Mouse (Mus musculus): Measurements from ENCODE around the gene Sema7a.

The Sema7a gene

DNA sequence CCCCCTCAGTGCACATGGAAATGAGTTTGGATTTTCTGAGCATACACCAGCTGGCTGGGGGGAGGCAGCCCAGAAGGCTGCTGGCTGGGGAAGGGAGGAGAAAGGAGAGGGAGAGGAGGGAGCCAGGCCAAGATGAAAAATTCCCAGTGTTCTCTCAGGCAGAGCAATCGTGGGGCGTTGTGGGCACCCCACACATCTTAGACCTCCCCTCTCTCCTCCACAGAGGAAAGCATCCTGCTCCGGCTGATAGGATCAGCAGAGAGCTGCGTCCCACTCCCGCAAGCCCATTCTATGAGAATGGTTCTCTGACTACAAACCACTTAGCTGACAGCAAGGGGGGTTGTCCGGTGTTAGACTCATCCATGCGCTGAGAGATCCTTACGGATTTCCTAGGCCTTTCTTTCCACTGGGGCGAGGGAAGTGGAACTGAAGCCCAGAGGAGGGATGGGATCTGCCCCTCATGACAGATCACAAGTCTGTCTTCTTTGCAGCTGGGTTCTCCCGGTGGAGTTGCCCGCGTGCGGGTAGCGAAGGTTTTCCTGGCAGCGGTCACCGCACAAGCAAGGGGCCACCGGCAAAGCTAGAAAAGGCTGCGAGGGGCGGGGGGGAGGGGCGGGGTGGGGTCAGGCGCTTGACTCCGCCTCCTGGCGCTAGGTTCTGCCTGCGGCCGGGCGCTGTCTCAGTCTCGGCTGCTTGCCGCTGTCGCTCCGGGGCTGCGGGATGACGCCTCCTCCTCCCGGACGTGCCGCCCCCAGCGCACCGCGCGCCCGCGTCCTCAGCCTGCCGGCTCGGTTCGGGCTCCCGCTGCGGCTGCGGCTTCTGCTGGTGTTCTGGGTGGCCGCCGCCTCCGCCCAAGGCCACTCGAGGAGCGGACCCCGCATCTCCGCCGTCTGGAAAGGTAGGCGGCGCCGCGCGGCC is at the start of gene Sema7a:
Sema7a (plus strand) TSS at position 682 of the 918 bp plus-strand sequence.
- peak; percentile 82 to 87 for DNase-seq

DNA sequence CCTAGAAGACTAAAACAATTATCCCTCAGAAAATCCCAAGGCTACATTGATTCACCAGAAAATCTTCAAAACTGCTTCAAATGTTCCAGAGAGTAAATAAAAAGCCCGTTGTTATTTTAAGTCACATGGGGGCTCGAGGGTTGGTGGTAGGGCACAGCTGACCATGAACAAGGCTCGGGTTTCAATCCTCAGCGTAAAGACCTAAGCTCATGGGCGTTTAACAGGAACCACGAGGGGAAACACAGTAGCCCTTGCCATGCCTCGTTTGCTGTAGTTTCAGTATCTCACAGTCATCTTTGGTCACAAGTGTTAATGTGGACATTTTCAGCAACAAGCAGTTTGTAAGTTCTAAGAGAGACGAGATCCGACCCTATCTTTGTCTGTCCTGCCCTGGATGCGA is 39.4 kb upstream of the Sema7a start:
- no peak for DNase-seq

DNA sequence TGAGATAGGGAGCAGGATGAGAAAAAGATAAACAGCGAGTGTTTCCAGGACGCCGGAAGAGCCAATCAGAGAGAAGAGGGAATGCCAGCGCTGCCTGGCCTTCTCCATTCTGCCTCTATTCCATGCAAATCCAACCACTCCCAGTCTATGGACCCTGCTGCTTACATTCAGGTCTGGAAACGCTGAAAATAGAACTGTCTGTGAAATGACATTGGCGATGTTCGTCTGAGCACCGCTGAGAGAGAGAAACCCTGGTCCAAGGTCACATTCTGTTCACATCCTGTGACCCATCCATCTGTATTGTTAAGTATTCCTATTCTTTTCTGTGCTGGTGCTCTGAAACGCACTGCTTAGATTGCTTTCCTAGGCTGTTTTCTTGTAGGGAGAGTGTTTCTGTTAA is 38.7 kb upstream of the Sema7a start:
- DNase-seq, result no peak

GRCm38 (mm10) chr9:57901601-57902000 is 38.3 kb upstream of the Sema7a start:
- DNase-seq, result no peak

- DNase-seq, result no peak
These were observed 37.8 kb upstream of the Sema7a start for GRCm38 (mm10) chr9:57902132-57902531.

- no peak for DNase-seq
These were observed 36.2 kb upstream of the Sema7a start for GRCm38 (mm10) chr9:57903589-57904249.

- DNase-seq, result no peak
These were observed 35.7 kb upstream of the Sema7a start for GRCm38 (mm10) chr9:57904250-57904644.

GRCm38 (mm10) chr9:57907206-57907605 is 32.7 kb upstream of the Sema7a start:
- no peak for DNase-seq

DNA sequence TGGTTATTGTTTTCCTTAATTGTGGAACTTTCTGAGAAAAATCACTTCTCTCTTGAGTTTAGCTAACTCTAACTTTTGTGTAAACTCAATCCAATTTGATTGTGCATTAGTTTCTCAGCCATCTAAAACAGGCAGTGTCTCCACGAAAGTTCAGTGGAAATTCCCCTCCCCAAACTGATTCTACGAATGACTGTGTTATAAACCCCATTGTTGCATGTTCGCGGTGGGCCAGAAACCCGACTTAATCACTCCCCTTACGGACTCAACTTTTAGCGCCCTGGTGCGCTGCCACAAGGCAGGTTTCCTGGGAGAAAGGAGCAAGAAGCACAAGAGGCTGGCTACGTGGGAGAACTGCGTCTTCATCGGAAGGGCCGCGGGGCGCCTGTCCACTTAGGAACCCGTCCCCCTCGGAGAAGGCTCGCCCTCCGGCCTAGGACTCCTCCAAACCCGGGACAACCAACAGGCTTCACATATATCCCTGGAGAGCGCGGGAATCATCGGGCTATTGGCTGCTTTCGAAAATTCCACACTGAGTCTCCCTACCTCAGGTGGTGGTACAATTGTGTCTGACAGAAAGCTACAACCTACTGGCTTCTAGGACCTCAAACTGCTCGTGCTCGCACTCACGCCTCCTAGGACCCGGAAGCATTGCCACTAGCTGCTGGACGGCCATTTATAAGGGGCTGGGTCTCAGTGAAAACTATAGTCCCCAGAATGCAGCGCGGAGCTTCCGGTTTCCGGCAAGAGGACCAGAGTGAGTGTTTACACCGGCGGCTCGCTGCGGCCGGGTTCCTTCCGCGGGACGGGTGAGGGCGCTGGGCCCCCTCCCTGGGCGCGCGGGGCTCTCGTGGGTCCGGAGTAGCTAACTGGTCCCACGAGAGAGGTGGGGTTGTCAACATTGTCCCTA is 29.4 kb upstream of the Sema7a start, which contains the start of gene Ubl7:
Ubl7 (plus strand) TSS at position 726 of the 907 bp plus-strand sequence.
- peak; percentile 93 to 95 for DNase-seq

- no peak for DNase-seq
These were observed 27.3 kb upstream of the Sema7a start for GRCm38 (mm10) chr9:57912571-57912970.

DNA sequence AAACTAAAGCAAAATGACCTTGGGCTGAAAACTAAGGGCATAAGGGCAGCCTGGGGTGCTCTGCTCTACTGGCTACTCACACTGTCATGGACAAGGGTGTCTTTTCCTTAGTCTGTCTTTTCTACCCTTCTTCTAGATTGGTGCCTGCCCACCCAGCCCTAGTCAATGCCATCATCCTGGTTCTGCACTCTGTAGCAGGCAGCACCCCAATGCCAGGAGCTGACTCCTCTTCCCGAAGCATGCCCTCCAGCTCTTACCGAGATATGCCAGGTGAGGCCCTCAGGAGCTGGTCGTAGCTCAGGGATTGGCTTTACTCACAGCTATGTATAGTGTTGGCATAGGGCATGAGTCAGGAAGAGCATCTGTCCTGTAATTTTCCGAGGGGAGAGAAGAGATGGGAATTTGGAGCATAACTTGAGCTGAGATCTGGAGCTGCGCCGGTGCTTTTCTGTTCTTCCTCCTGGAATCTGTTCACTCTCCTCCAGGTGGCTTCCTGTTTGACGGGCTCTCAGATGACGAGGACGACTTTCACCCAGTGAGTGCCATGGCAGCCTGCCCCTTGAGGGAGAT is 18.3 kb upstream of the Sema7a start:
- DNase-seq, result no peak

- no peak for DNase-seq
These were observed 17.5 kb upstream of the Sema7a start for GRCm38 (mm10) chr9:57922381-57922780.

- DNase-seq, result no peak
These were observed 16.9 kb upstream of the Sema7a start for GRCm38 (mm10) chr9:57923046-57923445.

GRCm38 (mm10) chr9:57931166-57931767 is 8.6 kb upstream of the Sema7a start:
- peak; percentile 60 to 83 for DNase-seq

DNA sequence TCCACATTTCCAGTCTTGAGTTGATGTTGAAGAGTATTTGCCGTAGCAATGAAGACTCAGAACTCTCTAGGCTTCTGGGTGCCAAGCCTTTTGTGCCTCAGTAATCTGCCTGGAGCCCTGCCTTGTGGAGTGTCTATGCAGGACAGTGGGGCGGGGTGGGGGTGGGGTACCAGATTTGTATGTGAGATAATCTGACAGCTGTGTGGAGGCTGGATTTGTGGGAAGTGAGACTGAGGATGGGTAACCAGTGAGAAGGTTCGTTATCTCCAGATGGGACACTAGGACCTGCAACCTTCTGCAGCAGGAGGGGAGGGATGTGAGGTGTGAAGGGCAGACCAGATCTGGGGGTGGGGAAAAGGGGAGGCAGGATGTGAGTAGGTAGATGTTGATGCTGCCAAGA is 7.7 kb upstream of the Sema7a start:
- DNase-seq, result no peak

- DNase-seq, result peak in 1 of 2 experiments; percentile 23
These were observed 6.9 kb upstream of the Sema7a start for GRCm38 (mm10) chr9:57932831-57933602.

- DNase-seq, result peak; percentile 83 to 91
These were observed 4.1 kb upstream of the Sema7a start for GRCm38 (mm10) chr9:57935683-57936437.

GRCm38 (mm10) chr9:57937171-57937570 is 2.7 kb upstream of the Sema7a start:
- no peak for DNase-seq

- DNase-seq, result peak in 1 of 2 experiments; percentile 18
These were observed 2.3 kb upstream of the Sema7a start for GRCm38 (mm10) chr9:57937651-57938050.
